Mouse (Mus musculus) CD8-positive naive resting alpha-beta T cell, adult 57 days (primary cell): ENCODE measurements around the gene Kcnh4. TPM values are rescaled to one million over a fixed set of nuclear protein-coding genes. Genes with fewer than 3 reads are reported as not detected.

Source experiments
- total RNA-seq: library from RNA; stranded (reverse); gene quantifications from one replicate; pipeline ENCODE4 v1.2.4, GENCODE M21; 2023

Kcnh4 gene
- total RNA-seq = 0.58 TPM

GRCm38 (mm10) chr11:100759611-100760233 lies at the start of gene Kcnh4:
TSS of gene Kcnh4 (minus strand) at chr11:100759942.

GRCm38 (mm10) chr11:100770646-100771408 lies 11.1 kb upstream of the Kcnh4 start, which contains the start of gene Ghdc:
TSS of gene Ghdc (minus strand) at chr11:100770957.

GRCm38 (mm10) chr11:100762831-100763230 lies 3.1 kb upstream of the Kcnh4 start, which contains the start of gene Hcrt:
TSS of gene Hcrt (minus strand) at chr11:100762931.

DNA sequence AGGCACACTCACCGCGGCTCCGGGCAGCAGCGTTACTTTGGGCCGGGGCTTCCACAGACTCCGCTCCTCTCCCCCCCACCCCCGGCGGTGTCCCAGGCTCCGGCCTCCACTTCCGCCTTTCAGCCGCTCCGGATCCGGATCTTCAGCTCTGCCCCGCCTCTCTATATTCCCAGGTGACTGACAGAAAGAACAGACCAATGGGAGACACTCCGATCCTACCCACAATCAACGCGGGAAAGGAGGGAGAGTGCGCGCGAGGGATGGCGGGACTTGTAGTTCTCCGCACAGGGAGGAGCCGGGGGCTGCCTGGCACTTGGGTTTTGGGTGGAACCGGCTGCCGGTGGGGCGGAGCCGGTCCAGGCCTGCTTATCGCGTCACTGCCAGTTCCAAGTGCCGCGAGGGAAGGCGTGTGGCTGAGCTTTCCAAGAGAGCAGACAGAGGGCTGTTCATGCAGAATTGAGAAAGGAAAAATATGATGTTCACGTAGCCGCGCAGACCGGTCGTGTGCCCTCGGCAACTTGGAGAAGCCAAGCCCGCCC lies 21.6 kb downstream of the Kcnh4 start, which contains the start of gene Rab5c:
TSS of gene Rab5c (minus strand) at position 150 of the 539 bp plus-strand sequence.

GRCm38 (mm10) chr11:100713735-100714533 lies 45.8 kb downstream of the Kcnh4 start, which contains the start of gene Hspb9:
TSS of gene Hspb9 (plus strand) at chr11:100713850.

GRCm38 (mm10) chr11:100711783-100712615 lies 47.7 kb downstream of the Kcnh4 start, which contains the start of gene Kat2a:
TSS of gene Kat2a (minus strand) at chr11:100712465.

GRCm38 (mm10) chr11:100703851-100704531 lies 55.8 kb downstream of the Kcnh4 start, which contains the start of gene Dhx58:
TSS of gene Dhx58 (minus strand) at chr11:100704271.

GRCm38 (mm10) chr11:100692164-100692616 lies 67.6 kb downstream of the Kcnh4 start, which contains the start of gene Zfp385c:
TSS of gene Zfp385c (minus strand) at chr11:100692455.

Other genes starting within 250 kb of the Kcnh4 start
- 136 TPM for gene Acly, start 231.9 kb downstream of the Kcnh4 start, total RNA-seq
- gene Ttc25, start 214.3 kb downstream of the Kcnh4 start, total RNA-seq = not detected
- 133 TPM for gene Cnp, start 185.0 kb downstream of the Kcnh4 start, total RNA-seq
- 14.1 TPM for gene Nkiras2, start 140.7 kb downstream of the Kcnh4 start, total RNA-seq
- gene Dnajc7, start 139.8 kb downstream of the Kcnh4 start, total RNA-seq = 388 TPM
- not detected for gene Zfp385c, start 67.5 kb downstream of the Kcnh4 start, total RNA-seq
- gene Dhx58, start 55.7 kb downstream of the Kcnh4 start, total RNA-seq = 10.6 TPM
- 41.9 TPM for gene Kat2a, start 47.5 kb downstream of the Kcnh4 start, total RNA-seq
- gene Hspb9, start 46.1 kb downstream of the Kcnh4 start, total RNA-seq = not detected
- 121 TPM for gene Rab5c, start 21.7 kb downstream of the Kcnh4 start, total RNA-seq
- gene Hcrt, start 3.0 kb upstream of the Kcnh4 start, total RNA-seq = not detected
- gene Ghdc, start 11.0 kb upstream of the Kcnh4 start, total RNA-seq = 7.3 TPM
- gene Stat5b, start 90.8 kb upstream of the Kcnh4 start, total RNA-seq = 133 TPM
- gene Stat5a, start 99.4 kb upstream of the Kcnh4 start, total RNA-seq = 81.4 TPM
- gene Stat3, start 179.6 kb upstream of the Kcnh4 start, total RNA-seq = 216 TPM
- 0.18 TPM for gene Cavin1, start 210.9 kb upstream of the Kcnh4 start, total RNA-seq
- 8.4 TPM for gene Atp6v0a1, start 249.5 kb upstream of the Kcnh4 start, total RNA-seq